Mouse (Mus musculus): ENCODE measurements around the gene Slc9a3r2. TPM values are rescaled to one million over a fixed set of nuclear protein-coding genes. Genes with fewer than 3 reads are reported as not detected.

Slc9a3r2 gene
- polyA plus RNA-seq, 1 experiment = 34.3 TPM

GRCm38 (mm10) chr17:24658017-24658758, 8.1 kb upstream of the Slc9a3r2 start, which contains the start of gene Npw:
TSS of gene Npw (minus strand) at chr17:24658457.
- no peak for DNase-seq (ENCODE audit: low read depth)
- TF ChIP-seq POLR2A (IDR thresholded peaks at IDR 0.05; ENCODE audit: borderline replicate concordance, extremely low read depth, insufficient read depth, insufficient read length, poor library complexity, severe bottlenecking) (no peak), CTCF (IDR thresholded peaks at IDR 0.05; ENCODE audit: borderline replicate concordance, extremely low read depth, insufficient read depth, insufficient read length) (no peak)

GRCm38 (mm10) chr17:24654969-24655368, 4.8 kb upstream of the Slc9a3r2 start:
- no peak for TF ChIP-seq CTCF (IDR thresholded peaks at IDR 0.05; ENCODE audit: borderline replicate concordance, extremely low read depth, insufficient read depth, insufficient read length)
- no peak for TF ChIP-seq POLR2A (IDR thresholded peaks at IDR 0.05; ENCODE audit: borderline replicate concordance, extremely low read depth, insufficient read depth, insufficient read length, poor library complexity, severe bottlenecking)
- no peak for DNase-seq (ENCODE audit: low read depth)

GRCm38 (mm10) chr17:24653967-24654710, 4.0 kb upstream of the Slc9a3r2 start:
- peak; percentile 81 for DNase-seq (ENCODE audit: low read depth)
- TF ChIP-seq CTCF (IDR thresholded peaks at IDR 0.05; ENCODE audit: borderline replicate concordance, extremely low read depth, insufficient read depth, insufficient read length) (peak; percentile 94), POLR2A (IDR thresholded peaks at IDR 0.05; ENCODE audit: borderline replicate concordance, extremely low read depth, insufficient read depth, insufficient read length, poor library complexity, severe bottlenecking) (no peak)

GRCm38 (mm10) chr17:24651835-24652234, 1.7 kb upstream of the Slc9a3r2 start:
- no peak for DNase-seq (ENCODE audit: low read depth)
- no peak for TF ChIP-seq CTCF (IDR thresholded peaks at IDR 0.05; ENCODE audit: borderline replicate concordance, extremely low read depth, insufficient read depth, insufficient read length)
- TF ChIP-seq POLR2A (IDR thresholded peaks at IDR 0.05; ENCODE audit: borderline replicate concordance, extremely low read depth, insufficient read depth, insufficient read length, poor library complexity, severe bottlenecking) = no peak

GRCm38 (mm10) chr17:24650766-24651165, 639 bp upstream of the Slc9a3r2 start:
- TF ChIP-seq POLR2A (IDR thresholded peaks at IDR 0.05; ENCODE audit: borderline replicate concordance, extremely low read depth, insufficient read depth, insufficient read length, poor library complexity, severe bottlenecking) (no peak), CTCF (IDR thresholded peaks at IDR 0.05; ENCODE audit: borderline replicate concordance, extremely low read depth, insufficient read depth, insufficient read length) (no peak)
- no peak for DNase-seq (ENCODE audit: low read depth)

- DNase-seq (ENCODE audit: low read depth) = no peak
- TF ChIP-seq POLR2A (IDR thresholded peaks at IDR 0.05; ENCODE audit: borderline replicate concordance, extremely low read depth, insufficient read depth, insufficient read length, poor library complexity, severe bottlenecking) (no peak), CTCF (IDR thresholded peaks at IDR 0.05; ENCODE audit: borderline replicate concordance, extremely low read depth, insufficient read depth, insufficient read length) (no peak)
Measured at GRCm38 (mm10) chr17:24649581-24650069, 502 bp downstream of the Slc9a3r2 start.

GRCm38 (mm10) chr17:24648731-24649377, 1.3 kb downstream of the Slc9a3r2 start:
- DNase-seq (ENCODE audit: low read depth) = no peak

GRCm38 (mm10) chr17:24647493-24647892, 2.6 kb downstream of the Slc9a3r2 start:
- no peak for DNase-seq (ENCODE audit: low read depth)
- no peak for TF ChIP-seq POLR2A (IDR thresholded peaks at IDR 0.05; ENCODE audit: borderline replicate concordance, extremely low read depth, insufficient read depth, insufficient read length, poor library complexity, severe bottlenecking)
- no peak for TF ChIP-seq CTCF (IDR thresholded peaks at IDR 0.05; ENCODE audit: borderline replicate concordance, extremely low read depth, insufficient read depth, insufficient read length)

More at GRCm38 (mm10) chr17:24648731-24649377, 1.3 kb downstream of the Slc9a3r2 start:
- TF ChIP-seq CTCF (IDR thresholded peaks at IDR 0.05; ENCODE audit: borderline replicate concordance, extremely low read depth, insufficient read depth, insufficient read length) (no peak), POLR2A (IDR thresholded peaks at IDR 0.05; ENCODE audit: borderline replicate concordance, extremely low read depth, insufficient read depth, insufficient read length, poor library complexity, severe bottlenecking) (no peak)

GRCm38 (mm10) chr17:24646381-24646780, 3.7 kb downstream of the Slc9a3r2 start:
- DNase-seq (ENCODE audit: low read depth) = no peak
- TF ChIP-seq CTCF (IDR thresholded peaks at IDR 0.05; ENCODE audit: borderline replicate concordance, extremely low read depth, insufficient read depth, insufficient read length) = no peak
- no peak for TF ChIP-seq POLR2A (IDR thresholded peaks at IDR 0.05; ENCODE audit: borderline replicate concordance, extremely low read depth, insufficient read depth, insufficient read length, poor library complexity, severe bottlenecking)

GRCm38 (mm10) chr17:24645916-24646315, 4.2 kb downstream of the Slc9a3r2 start:
- TF ChIP-seq CTCF (IDR thresholded peaks at IDR 0.05; ENCODE audit: borderline replicate concordance, extremely low read depth, insufficient read depth, insufficient read length) (no peak), POLR2A (IDR thresholded peaks at IDR 0.05; ENCODE audit: borderline replicate concordance, extremely low read depth, insufficient read depth, insufficient read length, poor library complexity, severe bottlenecking) (no peak)
- no peak for DNase-seq (ENCODE audit: low read depth)
